Mouse (Mus musculus) midbrain, embryonic 13.5 days (tissue): Measurements from ENCODE around the gene Ctu2. TPM values are rescaled to one million over a fixed set of nuclear protein-coding genes. Genes with fewer than 3 reads are reported as not detected.
A peak's percentile ranks its signal among the peaks of the same experiment; 100 is the strongest.

Source experiments
- ATAC-seq: fragments of 200-750 bp; cut with Nextera tagmentation; 2 replicates; pipeline ENCODE4 v1.8.0; 2017; ENCODE audit warnings: mild to moderate bottlenecking, moderate TSS enrichment, moderate library complexity
- H3K27ac ChIP-seq: fragments of 300-500 bp; sonication (generic); 2 replicates; pipeline ENCODE4 v1.5.1; 2015; ENCODE audit warnings: inconsistent platforms, mild to moderate bottlenecking, moderate library complexity
- H3K27me3 ChIP-seq: fragments of 300-500 bp; sonication (generic); 2 replicates; pipeline ENCODE4 v1.6.1; 2015; ENCODE audit warnings: mild to moderate bottlenecking, inconsistent platforms
- H3K36me3 ChIP-seq: fragments of 300-500 bp; sonication (generic); 2 replicates; pipeline ENCODE4 v1.6.1; 2015; ENCODE audit warnings: mild to moderate bottlenecking, inconsistent platforms
- H3K4me1 ChIP-seq: fragments of 300-500 bp; sonication (generic); replicated peaks from 2 replicates; pipeline ENCODE4 v1.6.1; 2015; ENCODE audit warnings: inconsistent platforms
- H3K4me2 ChIP-seq: fragments of 300-500 bp; sonication (generic); replicated peaks from 2 replicates; pipeline ENCODE4 v1.6.1; 2015; ENCODE audit warnings: moderate library complexity, mild to moderate bottlenecking, inconsistent platforms
- H3K4me3 ChIP-seq: fragments of 300-500 bp; sonication (generic); replicated peaks from 2 replicates; pipeline ENCODE4 v1.5.1; 2015; ENCODE audit warnings: mild to moderate bottlenecking, inconsistent platforms
- H3K9ac ChIP-seq: fragments of 300-500 bp; sonication (generic); replicated peaks from 2 replicates; pipeline ENCODE4 v1.6.1; 2015; ENCODE audit warnings: mild to moderate bottlenecking, inconsistent platforms
- H3K9me3 ChIP-seq: fragments of 300-500 bp; sonication (generic); 2 replicates; pipeline ENCODE4 v1.6.1; 2016; ENCODE audit warnings: mild to moderate bottlenecking, inconsistent platforms
- WGBS: fragments of 180-500 bp; shearing (Covaris S2); methylation state at CpG from one replicate; pipeline ENCODE4 v1.1.7; 2015; 5-methylcytosine and 5-hydroxymethylcytosine counted together
- polyA plus RNA-seq: library from polyadenylated mRNA; unstranded; fragments of >200 nt; fragmentation: Nextera tagmentation; extraction: Ambion mirVana; gene quantifications from 2 replicates; pipeline ENCODE4 v1.2.1, GENCODE M21; 2015

The Ctu2 gene
- polyA plus RNA-seq = 73.0 and 80.7 TPM in 2 replicates

DNA sequence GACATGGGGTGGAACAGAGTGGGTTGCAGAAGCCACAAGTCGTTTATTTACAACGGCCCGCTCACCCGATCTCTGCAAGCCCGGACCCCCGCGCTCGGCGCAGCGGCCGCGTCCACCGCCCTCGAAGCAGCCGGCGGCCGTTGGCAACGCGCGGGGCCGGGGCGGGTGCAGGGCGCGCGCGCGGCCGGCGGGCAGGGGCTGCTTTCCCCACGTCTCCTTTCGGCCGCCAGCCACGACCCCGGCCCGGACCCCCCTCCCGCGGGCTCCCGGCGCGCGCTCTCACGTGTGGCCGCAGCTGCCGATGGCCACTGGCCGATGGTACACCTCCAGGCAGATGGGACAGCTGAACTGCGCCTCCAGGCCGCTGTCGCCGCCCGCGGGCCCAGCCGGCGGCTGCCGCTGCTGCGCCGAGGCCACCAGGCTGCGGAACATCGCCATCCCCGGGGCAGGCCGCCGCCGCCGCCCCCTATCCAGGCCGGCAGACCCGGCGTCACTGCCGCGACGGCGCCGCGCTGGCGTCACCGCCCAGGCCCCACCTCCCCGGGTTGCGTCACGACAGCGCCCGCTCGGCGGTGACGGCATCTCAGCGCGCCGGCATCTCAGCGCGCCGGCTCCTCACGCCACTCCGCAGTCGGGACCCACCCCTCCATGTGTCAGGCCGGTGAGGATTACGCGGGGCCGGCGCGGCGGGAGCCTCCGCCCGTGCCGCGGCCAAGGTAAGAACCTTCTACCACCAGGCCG lies at the start of gene Ctu2, which contains the start of gene Rnf166:
TSS of gene Ctu2 (plus strand) at position 564 of the 741 bp plus-strand sequence.
TSS of gene Rnf166 (minus strand) at position 485 of the 741 bp plus-strand sequence.
- ATAC-seq = peak; percentile 96
- peak within 1 kb of the TSS; percentile 86 for H3K27ac ChIP-seq
- peak within 1 kb of the TSS; percentile 97 for H3K4me3 ChIP-seq
- peaks cover 55% of the 10 kb centered on the region for H3K36me3 ChIP-seq
- peak within 1 kb of the TSS; percentile 96 for H3K4me2 ChIP-seq
- H3K27me3 ChIP-seq = no peaks in the 10 kb centered on the region
- H3K9me3 ChIP-seq = no peaks in the 10 kb centered on the region
- peak within 1 kb of the TSS; percentile 96 for H3K9ac ChIP-seq
- peaks cover 29% of the 10 kb centered on the region for H3K4me1 ChIP-seq
- under 1% methylated on average over 93 of the region's 103 CpGs for WGBS

DNA sequence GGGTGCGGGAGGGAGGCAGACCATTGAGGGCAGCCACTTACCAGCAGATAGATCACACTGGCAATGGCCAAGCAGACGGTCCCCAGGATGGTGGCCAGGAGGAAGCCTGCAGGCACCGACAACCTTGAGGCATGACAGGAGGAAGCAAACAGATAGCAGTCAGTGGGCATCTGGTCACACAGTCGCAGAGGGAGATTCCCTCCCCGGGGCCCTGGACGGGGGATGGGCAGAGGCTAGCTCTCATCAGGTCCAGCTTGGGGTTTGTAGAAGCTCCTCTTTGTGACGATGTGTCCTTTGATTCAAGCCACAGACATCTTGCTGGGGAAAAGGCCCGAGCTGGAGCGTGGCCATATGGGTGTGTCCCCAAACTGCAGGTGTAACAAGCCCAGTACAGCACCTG lies 49.8 kb upstream of the Ctu2 start:
- Histone ChIP-seq H3K36me3 (no peaks in the 10 kb centered on the region), H3K4me3 (no peak overlapping the region), H3K27me3 (no peaks in the 10 kb centered on the region), H3K4me1 (no peaks in the 10 kb centered on the region), H3K4me2 (no peak overlapping the region), H3K27ac (no peak overlapping the region), H3K9ac (no peak overlapping the region), H3K9me3 (no peaks in the 10 kb centered on the region)
- WGBS = 83% methylated on average over 9 of the region's 9 CpGs
- ATAC-seq = no peak

DNA sequence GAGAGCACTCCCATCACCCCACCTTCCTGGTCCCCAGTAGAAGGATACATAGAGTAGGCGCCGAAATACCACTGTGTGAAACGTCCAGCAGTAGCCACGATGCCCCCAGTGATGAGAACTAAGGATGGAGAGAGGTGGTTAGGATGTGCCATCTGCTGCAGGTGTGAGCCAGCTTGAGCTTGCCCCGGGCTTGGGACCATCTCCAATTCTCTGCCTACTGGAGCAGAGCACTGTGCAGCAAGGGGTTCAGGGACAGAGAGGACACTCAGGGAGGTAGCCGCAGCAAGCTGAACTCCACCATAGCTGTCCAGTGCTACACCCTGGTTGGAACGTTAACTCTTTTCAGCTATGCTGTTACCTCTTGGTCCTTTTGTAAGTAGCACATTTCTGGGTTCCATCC lies 48.3 kb upstream of the Ctu2 start:
- no peak overlapping the region for H3K4me3 ChIP-seq
- H3K9me3 ChIP-seq = no peaks in the 10 kb centered on the region
- peaks cover 10% of the 10 kb centered on the region for H3K4me1 ChIP-seq
- no peak overlapping the region for H3K9ac ChIP-seq
- 88% methylated on average over 7 of the region's 7 CpGs for WGBS
- ATAC-seq = no peak
- H3K4me2 ChIP-seq = no peak overlapping the region
- no peaks in the 10 kb centered on the region for H3K36me3 ChIP-seq
- H3K27ac ChIP-seq = no peak overlapping the region
- 0 out of 2 replicates have a peak, but pooled peaks cover 3% of the 10 kb centered on the region for H3K27me3 ChIP-seq

DNA sequence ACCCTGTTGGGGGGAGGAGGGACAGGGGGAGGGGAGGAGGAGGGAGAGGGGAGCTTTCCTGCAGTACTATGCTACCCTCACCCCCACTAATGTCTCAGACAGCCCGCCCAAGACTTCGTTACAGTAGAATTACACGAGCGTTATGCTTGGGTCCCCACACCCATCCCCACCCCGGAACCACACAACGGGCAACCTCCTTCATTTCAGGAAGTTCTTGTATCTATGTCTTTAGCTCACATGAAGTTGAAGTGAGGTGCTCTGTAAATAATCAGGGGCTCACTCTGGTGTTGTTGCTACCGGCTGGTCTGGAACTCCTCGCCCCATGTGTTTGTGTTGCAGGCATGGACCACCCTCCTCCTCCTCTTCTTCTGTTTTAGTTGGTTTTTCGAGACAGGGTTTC lies 47.8 kb upstream of the Ctu2 start:
- no peak for ATAC-seq
- Histone ChIP-seq H3K9ac (no peak overlapping the region), H3K4me3 (no peak overlapping the region), H3K36me3 (peaks cover under 1% of the 10 kb centered on the region), H3K27ac (no peak overlapping the region), H3K27me3 (0 out of 2 replicates have a peak, but pooled peaks cover 9% of the 10 kb centered on the region), H3K4me2 (no peak overlapping the region), H3K9me3 (no peaks in the 10 kb centered on the region), H3K4me1 (peaks cover 16% of the 10 kb centered on the region)
- WGBS = 90% methylated on average over 9 of the region's 9 CpGs

DNA sequence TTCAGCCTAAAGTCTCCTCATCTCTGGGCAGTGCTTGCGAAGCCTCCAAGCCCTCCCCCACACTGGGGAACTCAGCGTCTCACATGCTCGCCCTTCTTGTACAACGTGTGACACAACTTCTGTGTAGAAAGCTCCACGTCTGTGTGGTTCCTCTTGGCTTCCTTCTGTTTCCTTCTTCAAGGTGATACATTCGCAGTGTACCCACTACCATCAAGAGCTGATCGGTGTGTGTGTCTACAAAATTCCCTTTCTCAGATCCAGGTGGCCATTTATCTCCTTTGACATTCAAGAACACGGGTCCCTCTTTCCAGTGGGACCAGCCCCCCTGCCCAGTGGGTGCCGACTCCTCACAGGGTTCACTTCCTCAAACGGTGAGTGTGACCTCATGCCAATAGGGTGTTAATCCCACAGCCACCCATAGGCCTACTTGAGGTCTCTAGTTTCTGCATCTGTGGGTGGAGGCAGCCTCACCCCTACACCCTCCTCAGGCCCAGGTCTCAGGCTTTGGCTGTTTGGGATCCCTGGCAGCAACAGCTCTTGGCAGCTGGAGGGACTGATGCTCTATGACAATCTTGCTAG lies 45.8 kb upstream of the Ctu2 start:
- 83% methylated on average over 10 of the region's 10 CpGs for WGBS
- H3K9me3 ChIP-seq = no peaks in the 10 kb centered on the region
- H3K9ac ChIP-seq = no peak overlapping the region
- no peak overlapping the region for H3K27ac ChIP-seq
- peaks cover 21% of the 10 kb centered on the region for H3K36me3 ChIP-seq
- peaks cover 17% of the 10 kb centered on the region for H3K4me1 ChIP-seq
- 0 out of 2 replicates have a peak, but pooled peaks cover 10% of the 10 kb centered on the region for H3K27me3 ChIP-seq
- no peak for ATAC-seq
- H3K4me2 ChIP-seq = no peak overlapping the region
- no peak overlapping the region for H3K4me3 ChIP-seq

DNA sequence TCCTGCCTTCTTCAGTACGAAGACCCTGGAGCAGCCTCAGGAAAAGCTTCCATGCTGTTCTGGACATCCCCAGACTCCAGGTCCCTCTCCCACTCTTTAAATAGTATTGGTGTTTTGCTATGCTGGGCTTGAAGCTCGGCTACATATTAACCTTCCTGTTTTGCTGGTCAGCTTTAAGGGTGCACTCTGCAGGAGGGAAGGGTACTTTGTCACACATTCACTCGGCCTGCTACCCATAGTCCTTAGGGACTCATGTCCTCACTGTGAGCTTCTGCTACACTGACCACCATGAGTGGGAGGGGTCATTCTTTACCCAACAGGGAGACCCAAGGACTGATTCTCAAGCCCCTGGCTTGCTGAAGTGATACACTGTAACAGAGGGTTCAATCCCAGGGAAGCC lies 45.3 kb upstream of the Ctu2 start:
- 92% methylated on average over 3 of the region's 3 CpGs for WGBS

DNA sequence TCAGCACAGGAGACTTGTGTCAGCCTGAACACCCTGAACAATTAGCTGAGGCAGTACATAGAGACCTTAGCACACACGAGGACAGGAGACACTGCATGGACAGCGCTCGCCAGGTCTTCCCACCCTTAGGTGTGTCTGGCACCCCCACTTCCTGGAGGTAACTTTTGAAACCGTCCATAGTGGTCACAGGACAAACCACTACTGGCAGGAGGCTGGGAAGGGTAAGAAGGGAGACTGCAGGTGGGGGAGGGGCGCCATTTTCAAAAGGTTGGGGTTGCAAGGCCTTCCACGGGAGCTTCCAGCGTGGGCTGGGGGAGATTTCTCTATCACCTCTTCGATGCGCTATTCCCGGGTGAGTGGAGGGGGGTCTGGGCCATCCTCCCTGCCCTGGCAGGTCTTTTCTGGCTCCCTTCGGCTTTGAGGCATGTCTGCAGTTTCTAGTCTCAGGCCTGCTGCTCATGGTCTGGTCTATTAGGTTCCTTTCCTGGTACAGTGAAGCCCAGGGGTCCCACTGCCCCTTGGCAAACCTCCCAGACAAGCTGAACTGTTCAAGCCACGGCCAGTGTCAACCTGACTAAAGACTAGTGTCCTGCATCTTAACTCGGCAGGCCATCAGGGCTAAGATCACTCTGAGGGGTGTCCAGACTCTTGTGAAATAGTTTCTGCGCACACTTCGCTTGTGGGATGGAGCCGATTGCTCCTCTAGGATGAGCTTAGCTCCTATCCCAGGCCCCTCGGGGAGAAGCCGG lies 44.1 kb upstream of the Ctu2 start:
- peak overlapping the region; percentile 31 for H3K4me3 ChIP-seq
- WGBS = 41% methylated on average over 18 of the region's 18 CpGs
- peaks cover 17% of the 10 kb centered on the region for H3K4me1 ChIP-seq
- peaks cover 2% of the 10 kb centered on the region; the same call in 1 of the 2 replicates for H3K9me3 ChIP-seq
- peak overlapping the region; percentile 62 for H3K4me2 ChIP-seq
- H3K27me3 ChIP-seq = 0 out of 2 replicates have a peak, but pooled peaks cover 10% of the 10 kb centered on the region
- 0 out of 2 replicates have a peak, but pooled peaks have one; percentile 18 for ATAC-seq
- H3K9ac ChIP-seq = peak overlapping the region; percentile 64; the same call in 1 of the 2 replicates
- H3K36me3 ChIP-seq = peaks cover 38% of the 10 kb centered on the region
- no peak overlapping the region for H3K27ac ChIP-seq

More for the DNA sequence above, 45.3 kb upstream of the Ctu2 start:
- Histone ChIP-seq H3K4me3 (no peak overlapping the region), H3K4me1 (peaks cover 17% of the 10 kb centered on the region), H3K36me3 (peaks cover 26% of the 10 kb centered on the region), H3K4me2 (no peak overlapping the region), H3K27ac (no peak overlapping the region), H3K9me3 (peaks cover 2% of the 10 kb centered on the region; the same call in 1 of the 2 replicates), H3K27me3 (0 out of 2 replicates have a peak, but pooled peaks cover 10% of the 10 kb centered on the region), H3K9ac (no peak overlapping the region)
- ATAC-seq = no peak

DNA sequence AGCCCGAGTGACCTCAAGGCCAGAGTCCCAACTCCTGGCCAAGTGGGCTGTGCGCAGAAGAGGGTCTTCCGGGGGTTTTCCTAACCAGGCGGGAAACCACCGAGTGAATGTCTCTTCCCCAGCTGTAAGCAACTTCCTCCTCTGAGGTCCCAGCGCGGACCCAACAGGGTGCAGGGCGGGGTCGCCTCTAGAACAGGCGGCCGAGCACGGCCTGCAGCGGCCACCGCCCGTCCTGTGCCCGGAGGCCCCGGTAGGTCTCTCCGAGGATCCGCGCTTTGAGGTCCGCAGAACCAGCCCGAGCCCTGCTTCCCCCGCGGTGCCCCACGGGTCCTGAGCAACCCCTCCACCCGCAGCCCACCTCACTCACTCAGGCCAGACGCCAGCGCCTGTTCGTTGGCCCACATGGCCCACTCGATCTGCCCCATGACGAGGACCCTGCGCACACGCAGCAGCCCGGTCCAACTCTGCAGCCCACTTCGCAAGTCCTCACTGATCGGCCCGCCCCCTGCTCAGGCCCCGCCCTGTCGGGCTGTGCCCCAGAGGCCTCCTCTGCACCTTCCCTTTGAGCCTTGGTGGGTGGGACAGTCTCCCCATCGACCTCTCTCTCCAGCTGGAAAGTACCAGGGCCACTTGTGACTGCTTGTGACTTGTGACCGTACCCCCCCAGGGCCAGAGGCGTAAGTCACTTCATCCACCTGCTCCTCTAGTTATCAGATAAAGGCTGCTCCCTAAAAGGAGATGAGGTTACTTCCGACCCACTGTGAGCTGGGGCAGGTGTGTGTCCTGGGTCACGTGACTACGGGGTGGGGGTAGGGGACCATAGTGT lies 43.3 kb upstream of the Ctu2 start, which contains the start of gene Cyba:
TSS of gene Cyba (minus strand) at position 488 of the 826 bp plus-strand sequence.
- peak within 1 kb of the TSS; percentile 62 for H3K4me2 ChIP-seq
- H3K27me3 ChIP-seq = 0 out of 2 replicates have a peak, but pooled peaks cover 10% of the 10 kb centered on the region
- peak within 1 kb of the TSS; percentile 64 for H3K9ac ChIP-seq
- no peak within 1 kb of the TSS for H3K27ac ChIP-seq
- WGBS = 5% methylated on average over 45 of the region's 45 CpGs
- peak within 1 kb of the TSS; percentile 31 for H3K4me3 ChIP-seq
- peaks cover 2% of the 10 kb centered on the region; the same call in 1 of the 2 replicates for H3K9me3 ChIP-seq
- H3K36me3 ChIP-seq = peaks cover 46% of the 10 kb centered on the region
- peak; percentile 67 for ATAC-seq
- peaks cover 17% of the 10 kb centered on the region for H3K4me1 ChIP-seq

DNA sequence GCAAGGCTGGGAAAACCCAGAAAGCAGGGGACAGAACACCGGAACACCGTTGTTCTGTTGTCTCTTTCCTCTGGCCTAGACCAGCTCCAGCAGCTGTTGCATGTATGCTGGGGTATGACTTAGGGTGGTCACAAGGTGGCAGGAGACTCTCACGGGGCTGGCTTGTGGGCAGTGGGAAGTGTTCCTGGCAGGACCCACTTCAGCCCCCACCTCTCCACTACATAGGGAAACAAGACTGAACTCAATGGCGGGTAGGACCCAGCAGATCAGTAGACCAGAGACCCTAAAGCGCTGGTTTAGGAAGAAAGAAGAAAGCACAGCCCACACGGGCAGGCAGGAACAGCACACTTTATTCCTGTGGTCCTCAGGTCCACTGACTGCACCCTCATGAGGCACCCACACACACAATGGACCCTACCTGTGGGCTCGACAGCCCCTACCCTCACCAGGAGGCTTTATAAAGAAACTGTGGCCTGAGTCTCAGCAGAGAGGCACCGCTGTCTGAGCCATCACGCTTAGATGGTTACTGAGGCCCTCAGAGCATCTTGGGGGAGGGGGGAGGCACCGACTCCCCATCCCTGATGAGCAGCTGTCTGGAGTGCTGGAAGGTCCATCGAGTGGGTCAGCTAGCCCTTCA lies 42.6 kb upstream of the Ctu2 start:
- peaks cover 53% of the 10 kb centered on the region for H3K36me3 ChIP-seq
- H3K9me3 ChIP-seq = peaks cover 2% of the 10 kb centered on the region; the same call in 1 of the 2 replicates
- 0 out of 2 replicates have a peak, but pooled peaks cover 10% of the 10 kb centered on the region for H3K27me3 ChIP-seq
- no peak overlapping the region for H3K4me3 ChIP-seq
- peak; percentile 28; the same call in 1 of the 2 replicates for ATAC-seq
- no peak overlapping the region; the same call in 1 of the 2 replicates for H3K9ac ChIP-seq
- H3K4me1 ChIP-seq = peaks cover 17% of the 10 kb centered on the region
- 74% methylated on average over 11 of the region's 11 CpGs for WGBS
- peak overlapping the region; percentile 62; the same call in 1 of the 2 replicates for H3K4me2 ChIP-seq
- H3K27ac ChIP-seq = no peak overlapping the region

DNA sequence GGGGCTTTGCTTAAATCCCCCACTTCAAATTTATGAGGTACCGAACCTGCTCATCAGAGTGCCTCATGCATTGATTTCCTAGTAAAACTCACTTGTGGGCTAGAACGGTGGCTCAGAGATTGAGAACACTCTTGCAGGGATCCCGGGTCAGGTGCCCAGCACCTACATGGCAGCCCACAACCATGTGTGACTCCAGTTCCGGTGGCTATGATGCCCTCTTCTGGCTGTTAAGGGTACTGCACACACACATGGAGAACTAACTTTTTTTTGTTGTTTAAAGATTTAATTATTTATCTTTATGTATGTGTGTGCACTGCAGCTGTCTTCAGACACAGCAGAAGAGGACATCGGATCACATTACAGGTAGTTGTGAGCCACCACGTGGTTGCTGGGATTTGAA lies 40.6 kb upstream of the Ctu2 start:
- Histone ChIP-seq H3K27ac (no peak overlapping the region), H3K36me3 (peaks cover 69% of the 10 kb centered on the region), H3K9ac (no peak overlapping the region), H3K4me1 (peaks cover 17% of the 10 kb centered on the region), H3K27me3 (0 out of 2 replicates have a peak, but pooled peaks cover 10% of the 10 kb centered on the region), H3K9me3 (peaks cover 2% of the 10 kb centered on the region; the same call in 1 of the 2 replicates), H3K4me2 (no peak overlapping the region), H3K4me3 (no peak overlapping the region)
- WGBS = 89% methylated on average over 6 of the region's 6 CpGs
- ATAC-seq = no peak
